Mouse (Mus musculus): ENCODE measurements around the gene Prg3.

The Prg3 gene

DNA sequence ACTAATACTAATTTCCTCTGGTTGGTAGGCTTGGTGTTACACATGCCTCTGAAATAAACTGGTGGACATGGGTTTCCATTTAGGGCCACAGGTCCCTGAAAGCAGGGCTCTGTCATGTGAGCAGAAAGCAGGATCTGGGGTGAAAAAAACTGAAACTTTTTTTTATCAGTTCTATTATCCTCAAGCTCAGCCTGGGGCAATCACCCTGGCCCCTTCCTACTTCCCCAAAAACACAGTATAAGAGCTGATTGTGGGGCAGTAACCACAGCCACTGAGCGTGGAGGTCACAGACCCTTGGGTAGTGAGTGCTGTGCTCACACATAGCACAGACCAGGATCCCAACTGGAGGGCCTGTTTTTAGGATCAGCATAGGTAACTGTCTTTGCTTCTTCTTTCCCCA is at the start of gene Prg3:
Gene Prg3, plus strand, starts transcription at position 286 of the 400 bp plus-strand sequence.
- no peak for DNase-seq (ENCODE audit: low spot score)

DNA sequence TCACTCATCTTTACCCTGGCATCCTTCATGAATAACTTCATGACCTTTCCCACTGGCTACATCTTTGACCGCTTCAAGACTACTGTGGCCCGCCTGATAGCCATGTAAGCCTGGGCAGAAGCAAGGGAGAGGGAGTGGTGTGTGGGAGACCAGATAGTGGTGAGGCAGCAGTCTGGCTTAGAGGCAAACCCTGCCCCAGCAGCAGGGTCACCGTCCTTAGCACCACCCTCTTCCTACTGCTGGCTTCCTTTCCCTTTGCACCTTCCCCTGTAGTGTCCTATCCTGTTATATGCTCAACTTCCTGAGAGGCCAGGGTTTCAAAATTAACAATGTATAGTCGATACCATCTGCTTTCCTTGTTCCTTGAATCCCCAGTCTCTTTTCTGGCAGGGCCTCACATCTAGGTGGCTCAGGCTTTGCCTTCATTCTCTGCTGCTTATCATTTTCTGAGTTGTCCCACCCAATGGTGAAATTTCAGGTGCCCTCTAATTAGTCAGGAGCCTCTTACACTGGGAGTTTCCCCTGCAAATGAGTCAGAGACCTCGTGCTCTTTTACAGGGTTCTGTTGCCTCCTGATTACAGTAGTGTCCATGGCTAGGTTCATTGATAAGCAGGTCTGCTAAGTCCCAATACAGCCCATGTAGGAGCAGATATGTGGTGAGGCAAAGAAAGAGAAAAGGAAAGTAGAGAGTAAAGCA is 49.6 kb upstream of the Prg3 start:
- DNase-seq (ENCODE audit: low spot score), result no peak

DNA sequence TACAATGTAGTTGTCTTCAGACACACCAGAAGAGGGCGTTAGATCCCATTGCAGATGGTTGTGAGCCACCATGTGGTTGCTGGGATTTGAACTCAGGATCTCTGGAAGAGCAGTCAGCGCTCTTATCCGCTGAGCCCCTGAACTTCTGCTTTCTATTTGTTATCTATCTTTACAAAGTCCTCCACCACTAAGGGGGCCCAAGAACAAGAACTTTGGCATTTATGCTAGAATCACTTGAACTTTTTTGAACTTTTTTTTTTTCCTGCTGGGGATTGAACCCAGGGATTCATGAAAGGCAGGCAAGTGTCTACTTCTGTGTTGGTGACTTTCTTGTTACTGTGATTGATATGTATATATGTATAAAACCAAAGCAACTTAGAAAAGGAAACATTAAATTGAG is 48.7 kb upstream of the Prg3 start:
- no peak for DNase-seq (ENCODE audit: low spot score)

- DNase-seq (ENCODE audit: low spot score), result no peak
Observed at GRCm38 (mm10) chr2:84939711-84940110, 48.3 kb upstream of the Prg3 start.

GRCm38 (mm10) chr2:84941332-84941731 is 46.7 kb upstream of the Prg3 start:
- DNase-seq (ENCODE audit: low spot score), result no peak

- DNase-seq (ENCODE audit: low spot score), result no peak
Observed at GRCm38 (mm10) chr2:84941795-84942194, 46.2 kb upstream of the Prg3 start.

GRCm38 (mm10) chr2:84947154-84947771 is 40.8 kb upstream of the Prg3 start:
- no peak for DNase-seq (ENCODE audit: low spot score)

GRCm38 (mm10) chr2:84948252-84948651 is 39.8 kb upstream of the Prg3 start:
- DNase-seq (ENCODE audit: low spot score), result no peak

- DNase-seq (ENCODE audit: low spot score), result no peak
Observed at GRCm38 (mm10) chr2:84948721-84949120, 39.3 kb upstream of the Prg3 start.

DNA sequence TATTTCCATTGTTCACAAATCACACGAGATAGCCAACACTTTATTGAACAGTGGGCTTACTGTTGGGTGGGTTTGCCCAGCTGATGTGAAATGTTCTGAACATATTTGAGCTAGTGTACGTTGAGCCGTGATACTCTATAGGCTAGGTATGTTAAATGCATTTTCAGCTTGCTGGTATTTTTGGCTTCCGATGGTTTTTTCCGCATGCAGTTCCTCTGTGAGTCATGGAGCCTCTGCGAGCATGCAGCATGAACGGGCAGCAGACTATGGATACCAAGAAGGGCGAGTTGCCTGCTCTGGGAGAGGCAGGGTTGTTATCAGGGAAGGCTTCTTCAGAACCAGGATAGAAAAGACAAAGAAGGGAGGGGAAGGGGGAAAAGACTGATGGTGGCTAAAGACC is 37.0 kb upstream of the Prg3 start:
- DNase-seq (ENCODE audit: low spot score), result no peak

DNA sequence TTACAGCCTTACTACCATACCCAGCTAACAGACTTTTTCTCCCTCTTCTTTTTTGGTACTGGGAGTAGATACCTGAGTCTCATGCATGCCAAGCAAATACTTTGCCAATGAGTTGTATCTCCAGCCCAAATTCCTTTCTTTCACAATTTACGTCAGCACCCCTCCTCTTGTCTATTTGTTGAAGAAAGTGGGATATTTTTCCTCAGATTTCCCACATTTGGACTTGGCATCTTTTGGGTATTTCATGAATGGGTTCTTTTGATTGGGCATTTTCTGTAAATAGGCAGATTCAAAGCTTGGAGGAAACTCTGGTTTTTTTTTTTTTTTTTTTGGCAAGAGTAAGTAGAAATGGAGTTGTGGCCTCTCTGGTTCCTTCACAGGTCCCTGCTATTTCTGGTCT is 35.8 kb upstream of the Prg3 start:
- DNase-seq (ENCODE audit: low spot score), result no peak

DNA sequence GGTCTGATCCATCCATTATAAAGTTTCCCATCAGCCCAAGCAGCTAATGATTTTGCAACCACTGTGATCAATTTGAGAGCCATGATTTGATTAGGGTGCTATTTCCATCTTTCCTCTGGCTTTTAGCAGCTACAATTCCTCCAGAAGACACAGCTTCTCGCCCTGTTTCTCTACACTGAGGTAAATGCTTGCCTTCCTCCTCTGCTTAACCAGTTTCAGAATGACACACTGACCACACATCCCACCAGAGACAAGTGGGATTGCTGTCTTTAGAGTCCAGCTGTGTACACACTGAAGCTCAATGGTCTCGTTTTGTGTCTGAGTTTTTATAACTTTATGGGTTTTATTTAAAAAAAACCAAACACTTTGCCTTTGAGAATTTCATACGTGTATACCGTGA is 35.3 kb upstream of the Prg3 start:
- no peak for DNase-seq (ENCODE audit: low spot score)

GRCm38 (mm10) chr2:84955435-84955834 is 32.6 kb upstream of the Prg3 start:
- no peak for DNase-seq (ENCODE audit: low spot score)

GRCm38 (mm10) chr2:84956274-84956673 is 31.7 kb upstream of the Prg3 start:
- no peak for DNase-seq (ENCODE audit: low spot score)

DNA sequence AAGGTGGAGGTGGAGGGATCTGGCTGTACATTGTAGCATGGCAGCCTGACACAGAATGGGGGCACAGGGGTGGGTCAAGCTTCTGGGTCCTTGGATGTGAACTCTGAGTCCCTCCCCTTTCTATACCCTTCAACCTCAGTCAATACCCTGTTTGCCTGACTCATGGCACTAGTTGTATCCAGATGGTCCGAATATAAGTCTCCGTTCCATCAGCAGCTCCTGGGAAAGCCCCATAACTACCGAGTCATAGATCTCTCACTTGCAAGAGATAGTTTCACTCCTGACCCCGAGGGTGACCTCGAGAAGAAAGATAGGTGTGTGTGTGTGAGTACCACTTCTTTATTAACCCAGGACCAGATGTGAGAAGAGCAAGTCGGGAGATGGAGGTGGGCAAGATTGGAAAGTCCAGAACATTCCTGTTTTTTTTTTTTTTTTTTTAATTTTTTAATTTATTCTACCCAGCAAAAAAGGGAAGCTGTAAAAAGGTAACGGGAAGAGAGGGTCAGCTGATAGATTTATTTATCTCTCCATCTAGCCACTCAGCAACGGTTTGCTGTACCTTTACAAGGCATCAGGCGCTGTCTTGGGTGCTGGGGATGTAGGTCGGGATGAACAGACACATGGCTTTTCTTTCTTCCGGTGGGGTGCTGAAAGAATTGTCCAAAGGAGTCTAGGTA is 29.3 kb upstream of the Prg3 start:
- DNase-seq (ENCODE audit: low spot score), result no peak

DNA sequence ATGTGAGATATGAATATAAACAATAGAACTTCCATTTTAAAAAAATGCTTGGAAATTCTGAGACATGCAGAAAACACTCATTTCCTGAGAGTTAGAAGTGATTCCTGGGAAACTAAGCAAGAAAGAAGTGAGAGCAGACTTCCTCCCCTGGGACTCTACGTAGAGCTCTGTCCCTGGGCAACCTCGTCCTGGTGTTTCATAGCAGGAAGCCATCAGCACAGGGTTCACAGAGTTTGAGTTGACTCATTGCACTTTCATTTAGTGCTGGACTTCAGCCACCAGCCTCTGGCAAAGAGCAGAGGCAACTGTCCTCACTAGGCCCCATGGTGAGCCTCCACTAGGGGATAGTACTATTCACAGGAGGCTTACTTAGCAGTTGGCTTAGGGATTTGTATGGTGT is 26.7 kb upstream of the Prg3 start:
- peak; percentile 13 for DNase-seq (ENCODE audit: low spot score)

- no peak for DNase-seq (ENCODE audit: low spot score)
Observed at GRCm38 (mm10) chr2:84961901-84962300, 26.1 kb upstream of the Prg3 start.

GRCm38 (mm10) chr2:84962906-84963507 is 25.0 kb upstream of the Prg3 start:
- no peak for DNase-seq (ENCODE audit: low spot score)

DNA sequence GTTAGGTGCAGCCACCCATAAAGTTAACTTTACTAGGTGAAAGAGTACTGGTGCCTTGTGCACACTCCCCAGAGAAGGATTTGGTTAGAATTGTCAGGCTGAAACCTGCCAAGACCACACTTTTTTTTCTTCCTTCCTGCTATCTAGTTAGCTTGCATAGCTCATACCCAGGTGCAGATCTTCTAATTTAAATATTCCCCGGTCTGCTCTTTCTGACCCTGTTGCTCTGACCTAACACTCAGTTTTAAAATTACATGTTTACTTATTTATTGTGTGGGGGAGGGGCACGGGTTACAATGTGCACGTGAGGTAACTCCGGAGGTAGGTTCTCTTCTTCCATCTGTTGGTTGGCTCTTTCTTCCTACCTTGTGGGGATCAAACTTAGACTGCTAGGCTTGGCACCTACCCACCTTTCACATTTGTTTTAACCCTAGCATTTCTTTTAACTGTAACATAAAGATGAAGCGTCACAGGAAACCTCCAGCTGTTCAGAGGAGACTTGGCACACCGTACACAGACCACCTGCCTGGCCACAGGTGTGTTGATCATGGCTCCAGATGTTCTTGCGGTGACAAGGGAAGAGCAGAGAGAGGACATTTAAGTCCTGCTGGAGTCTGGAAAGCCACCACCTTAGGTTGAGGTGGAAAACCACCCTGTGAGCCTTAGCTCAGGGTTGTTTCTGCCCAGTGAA is 23.8 kb upstream of the Prg3 start:
- DNase-seq (ENCODE audit: low spot score), result no peak

DNA sequence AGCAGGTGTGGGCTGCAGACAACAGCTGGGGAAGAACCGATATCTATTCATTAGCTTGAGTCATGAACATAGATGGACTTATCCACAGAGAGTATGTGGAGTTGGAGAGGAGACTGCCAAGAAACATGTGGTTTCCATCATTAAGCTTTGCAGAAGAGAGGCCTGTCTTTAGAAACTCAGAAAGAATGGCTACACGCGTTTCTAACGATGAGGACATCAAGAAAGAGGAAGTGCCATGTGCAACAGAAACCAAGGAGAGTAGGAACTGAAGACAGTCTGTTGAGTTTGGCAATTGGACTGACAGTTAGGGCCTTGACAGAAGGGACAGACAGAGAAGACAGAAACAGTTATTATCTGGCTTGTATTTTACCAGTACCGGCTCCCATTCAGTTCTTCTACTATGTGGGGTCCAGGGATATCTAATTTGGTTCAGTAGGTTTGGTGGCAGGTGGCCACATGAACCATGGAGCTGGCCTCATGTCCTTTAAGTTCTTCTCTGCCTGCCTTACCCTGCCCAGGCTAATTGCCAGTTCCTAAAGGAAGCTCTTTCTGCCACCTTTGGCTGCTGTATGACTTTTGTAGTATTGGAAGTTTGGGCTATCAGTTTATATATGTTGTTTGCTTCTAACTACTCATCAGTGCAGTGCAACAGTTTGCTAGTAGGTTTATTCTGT is 20.6 kb upstream of the Prg3 start:
- no peak for DNase-seq (ENCODE audit: low spot score)

DNA sequence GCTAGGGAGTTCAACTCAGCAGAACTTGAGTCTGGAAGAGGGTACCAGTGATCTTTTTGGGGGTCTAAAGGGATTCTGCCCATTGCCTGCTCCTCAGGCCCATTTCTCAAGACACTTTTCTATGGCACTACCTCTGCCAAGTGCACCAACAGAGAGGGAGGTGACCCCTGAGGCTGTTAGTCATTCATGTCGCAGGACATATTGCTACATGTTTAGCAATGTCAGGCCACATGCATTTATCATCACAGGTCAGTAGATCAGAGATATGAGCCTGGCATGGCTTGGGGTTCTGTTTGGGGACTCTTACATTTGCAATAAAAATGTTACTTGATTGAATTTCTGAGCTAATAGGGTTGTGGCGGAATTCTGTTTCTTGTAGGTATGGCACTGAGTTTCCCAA is 12.4 kb upstream of the Prg3 start:
- DNase-seq (ENCODE audit: low spot score), result no peak

- DNase-seq (ENCODE audit: low spot score), result no peak
Observed at GRCm38 (mm10) chr2:84980188-84980587, 7.8 kb upstream of the Prg3 start, which contains the start of gene Prg2. Prg2 (plus strand) TSS chr2:84980461.
